ENCODE assay signal across 17 mouse cellular contexts in the genomic region with DNA sequence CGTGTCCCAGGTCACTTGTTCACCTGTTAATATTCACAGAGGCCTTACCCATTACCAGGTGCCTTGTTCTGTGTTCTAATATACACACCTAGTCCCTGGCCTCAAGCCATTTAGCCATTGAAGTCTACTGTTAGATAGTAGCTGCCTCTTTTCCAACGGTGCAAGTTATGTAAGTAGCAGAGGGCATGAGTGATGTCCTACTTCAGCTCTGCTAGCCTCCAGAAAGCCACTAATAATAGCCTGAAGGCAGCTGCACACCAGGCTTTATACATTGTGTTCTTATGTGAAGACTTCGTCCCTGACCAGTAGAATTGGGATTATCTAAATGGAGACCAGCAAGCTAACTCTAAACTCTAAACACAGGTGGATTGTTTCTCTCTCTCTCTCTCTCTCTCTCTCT.
"Had no signal": no experiment of that assay in that cellular context is flagged by ENCODE, and none has a peak within 500 bp of the region (broad histone marks: within the 10 kb centered on the region; RNA-seq: fewer than 3 reads in every experiment).

No protein-coding gene starts in this region.

- ATAC-seq: liver, postnatal 0 days; lung, postnatal 0 days; midbrain, embryonic 15.5 days had no signal

- H3K4me2 ChIP-seq: lung, embryonic 15.5 days; midbrain, embryonic 12.5 days; midbrain, embryonic 15.5 days; neural tube, embryonic 12.5 days; stomach, embryonic 15.5 days had no signal

- DNase-seq: liver, postnatal 0 days; lung, adult 2 months; lung, postnatal 14 days; lung, postnatal 36 days; right cerebral cortex, postnatal 14 days; thymus, adult 2 months; thymus, postnatal 25 days; thymus, postnatal 4 days had no signal

- H3K36me3 ChIP-seq: lung, embryonic 15.5 days; midbrain, embryonic 12.5 days; midbrain, embryonic 15.5 days; stomach, embryonic 15.5 days had no signal

- H3K27me3 ChIP-seq: lung, embryonic 15.5 days; megakaryocyte, embryonic 14.5 days; midbrain, embryonic 12.5 days; midbrain, embryonic 15.5 days; neural tube, embryonic 12.5 days; stomach, embryonic 15.5 days had no signal

- H3K4me1 ChIP-seq: lung, embryonic 15.5 days; megakaryocyte, embryonic 14.5 days; midbrain, embryonic 12.5 days; midbrain, embryonic 15.5 days; neural tube, embryonic 12.5 days; stomach, embryonic 15.5 days had no signal

- H3K9me3 ChIP-seq: lung, embryonic 15.5 days; megakaryocyte, embryonic 14.5 days; midbrain, embryonic 12.5 days; midbrain, embryonic 15.5 days; neural tube, embryonic 12.5 days; stomach, embryonic 15.5 days had no signal

- H3K27ac ChIP-seq: lung, embryonic 15.5 days; macrophage; midbrain, embryonic 12.5 days; midbrain, embryonic 15.5 days; neural tube, embryonic 12.5 days; stomach, embryonic 15.5 days; stomach, postnatal 0 days had no signal

- H3K9ac ChIP-seq: liver, postnatal 0 days; lung, embryonic 15.5 days; midbrain, embryonic 12.5 days; midbrain, embryonic 15.5 days; neural tube, embryonic 12.5 days; stomach, embryonic 15.5 days had no signal

- H3K4me3 ChIP-seq: lung, embryonic 15.5 days; megakaryocyte, embryonic 14.5 days; midbrain, embryonic 12.5 days; midbrain, embryonic 15.5 days; neural tube, embryonic 12.5 days; stomach, embryonic 15.5 days had no signal
